Mouse (Mus musculus) ES-Bruce4 (cell line): ENCODE measurements around the gene Gm17455.

Experiments used
- EP300 ChIP-seq: IDR thresholded peaks from 2 replicates; pipeline ENCODE4 v1.6.1; 2011; ENCODE audit warnings: low read depth, low read length; ENCODE audit not compliant: insufficient read depth
- POLR2A ChIP-seq: IDR thresholded peaks from one replicate; pipeline ENCODE4 v1.8.1; 2011; ENCODE audit warnings: low read length; ENCODE audit not compliant: insufficient read depth

DNA sequence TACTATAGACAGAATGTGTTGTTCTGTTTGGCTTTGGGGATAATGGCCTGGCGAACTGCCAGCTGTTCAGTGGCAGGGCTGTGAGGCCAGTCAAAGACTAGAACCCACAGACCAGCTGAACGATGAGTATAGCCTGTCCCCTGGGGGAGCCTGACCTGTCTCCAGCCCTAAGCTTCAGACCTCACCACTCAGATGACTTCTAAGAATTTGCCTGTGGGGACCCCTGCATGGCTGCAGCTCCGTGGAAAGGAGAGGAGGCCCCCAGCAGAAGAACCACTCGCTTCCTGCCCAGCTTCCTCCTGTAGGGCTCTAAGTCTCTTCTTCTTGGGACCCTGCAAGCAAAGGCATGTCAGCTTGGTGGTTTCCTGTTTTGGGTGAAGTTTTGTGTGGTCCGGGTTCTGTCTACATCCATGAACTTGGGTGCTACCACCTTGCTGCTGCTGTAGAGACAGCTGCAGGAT, 28.9 kb upstream of the Gm17455 start:
- no peak for TF ChIP-seq POLR2A
- TF ChIP-seq EP300, result no peak
